Mouse (Mus musculus): Measurements from ENCODE around the gene Sugp1. TPM values are rescaled to one million over a fixed set of nuclear protein-coding genes. Genes with fewer than 3 reads are reported as not detected.

Gene Sugp1
- polyA plus RNA-seq (2014; fragmentation: Nextera tagmentation; extraction: Ambion mirVana) = 34.5 and 35.4 TPM in 2 replicates

DNA sequence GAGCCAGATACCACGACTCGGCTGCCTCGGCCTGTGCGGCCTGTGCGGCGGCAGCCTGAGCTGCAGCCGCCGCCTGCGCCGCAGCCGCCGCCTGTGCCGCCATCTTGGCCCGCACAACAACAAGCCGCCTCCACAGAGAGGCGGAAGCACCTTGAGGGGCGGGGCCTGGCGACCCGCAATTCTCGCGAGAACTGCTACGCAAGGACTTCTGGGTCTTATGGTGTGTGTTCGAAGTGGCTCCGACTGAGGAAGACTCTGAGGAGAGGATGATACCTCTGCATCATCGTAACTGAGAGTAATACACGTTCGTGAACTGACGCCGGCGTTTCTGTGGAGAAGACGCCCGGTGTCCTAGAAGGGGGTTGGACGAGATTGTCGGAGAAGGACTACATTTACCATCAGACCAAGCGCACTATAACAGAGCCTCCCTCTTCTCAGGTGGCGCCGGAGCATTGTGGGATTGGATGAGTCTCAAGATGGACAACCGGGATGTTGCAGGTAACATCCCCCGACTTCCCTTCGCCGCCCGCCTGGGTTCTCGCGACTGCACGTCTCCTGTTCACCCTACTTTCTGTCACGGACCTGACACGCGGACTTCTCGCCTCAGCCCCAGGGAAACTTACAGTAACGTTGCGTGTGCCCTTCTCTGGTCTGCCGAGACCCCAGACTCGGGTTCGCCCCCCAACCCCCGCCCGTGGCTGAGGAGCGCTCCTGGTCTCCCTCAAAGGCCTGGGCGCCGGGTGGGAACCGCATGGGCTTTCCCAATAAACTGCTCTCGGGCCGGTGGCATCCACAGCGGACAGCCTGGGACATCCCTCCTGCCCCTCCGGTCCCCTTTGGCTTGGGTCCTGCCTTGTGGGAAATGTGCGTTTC lies at the start of gene Sugp1, which contains the start of gene Mau2:
Gene Sugp1, plus strand, starts transcription at position 231 of the 873 bp plus-strand sequence.
Gene Mau2, minus strand, starts transcription at position 152 of the 873 bp plus-strand sequence.
- WGBS = under 1% methylated on average over 64 of the region's 65 CpGs

DNA sequence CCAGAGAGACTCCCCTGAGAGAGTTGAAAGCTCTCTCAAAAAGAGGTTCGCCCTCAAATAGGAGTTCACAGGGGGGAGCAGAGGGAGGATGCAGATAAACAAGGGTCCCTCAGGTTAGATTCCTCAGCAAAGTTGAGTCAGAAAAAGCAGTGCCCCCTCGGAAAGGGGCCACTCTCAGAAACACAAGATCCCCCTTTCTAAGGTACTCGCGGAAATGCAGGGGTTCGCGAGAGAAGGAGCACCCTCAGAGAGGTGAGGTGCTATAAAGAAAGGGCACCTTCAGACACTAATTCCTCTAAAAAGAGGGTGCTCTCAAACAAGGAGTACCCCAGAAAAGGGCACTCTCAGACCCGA lies 47.2 kb upstream of the Sugp1 start:
- Histone ChIP-seq H3K36me3 (ENCODE audit: control insufficient read depth, insufficient read depth, low read length) (no peaks in the 10 kb centered on the region), H3K9me3 (ENCODE audit: control insufficient read depth, low read length) (no peaks in the 10 kb centered on the region), H3K4me1 (replicated peaks; ENCODE audit: control insufficient read depth, insufficient read depth, low read length) (no peaks in the 10 kb centered on the region), H3K9ac (ENCODE audit: low read depth, low read length) (peak overlapping the region; percentile 79), H3K27me3 (ENCODE audit: control insufficient read depth, insufficient read depth, low read length) (no peaks in the 10 kb centered on the region), H3K4me3 (ENCODE audit: low read depth, low read length) (peak overlapping the region; percentile 93), H3K27ac (ENCODE audit: low read depth, low read length) (peak overlapping the region; percentile 85), H3K4me2 (replicated peaks; ENCODE audit: low read depth, low read length) (peak overlapping the region; percentile 78)
- ATAC-seq (ENCODE audit: low FRiP score) = no peak
- DNase-seq (ENCODE audit: low spot score) = no peak
- WGBS = 0% methylated on average over 7 of the region's 7 CpGs

More for the DNA sequence above, at the start of gene Sugp1, which contains the start of gene Mau2:
- DNase-seq (ENCODE audit: low spot score) (peak; percentile 97), ATAC-seq (ENCODE audit: low FRiP score) (peak; percentile 98)
- H3K4me2 ChIP-seq (replicated peaks; ENCODE audit: low read depth, low read length) = peak within 1 kb of the TSS; percentile 87
- H3K4me1 ChIP-seq (replicated peaks; ENCODE audit: control insufficient read depth, insufficient read depth, low read length) = peaks cover 9% of the 10 kb centered on the region; the same call in 1 of the 2 replicates
- H3K27me3 ChIP-seq (ENCODE audit: control insufficient read depth, insufficient read depth, low read length) = no peaks in the 10 kb centered on the region
- H3K36me3 ChIP-seq (ENCODE audit: control insufficient read depth, insufficient read depth, low read length) = no peaks in the 10 kb centered on the region
- peak within 1 kb of the TSS; percentile 65; the same call in 1 of the 2 replicates for H3K27ac ChIP-seq (ENCODE audit: low read depth, low read length)
- H3K9ac ChIP-seq (ENCODE audit: low read depth, low read length) = peak within 1 kb of the TSS; percentile 95
- H3K9me3 ChIP-seq (ENCODE audit: control insufficient read depth, low read length) = no peaks in the 10 kb centered on the region
- H3K4me3 ChIP-seq (ENCODE audit: low read depth, low read length) = peak within 1 kb of the TSS; percentile 100

DNA sequence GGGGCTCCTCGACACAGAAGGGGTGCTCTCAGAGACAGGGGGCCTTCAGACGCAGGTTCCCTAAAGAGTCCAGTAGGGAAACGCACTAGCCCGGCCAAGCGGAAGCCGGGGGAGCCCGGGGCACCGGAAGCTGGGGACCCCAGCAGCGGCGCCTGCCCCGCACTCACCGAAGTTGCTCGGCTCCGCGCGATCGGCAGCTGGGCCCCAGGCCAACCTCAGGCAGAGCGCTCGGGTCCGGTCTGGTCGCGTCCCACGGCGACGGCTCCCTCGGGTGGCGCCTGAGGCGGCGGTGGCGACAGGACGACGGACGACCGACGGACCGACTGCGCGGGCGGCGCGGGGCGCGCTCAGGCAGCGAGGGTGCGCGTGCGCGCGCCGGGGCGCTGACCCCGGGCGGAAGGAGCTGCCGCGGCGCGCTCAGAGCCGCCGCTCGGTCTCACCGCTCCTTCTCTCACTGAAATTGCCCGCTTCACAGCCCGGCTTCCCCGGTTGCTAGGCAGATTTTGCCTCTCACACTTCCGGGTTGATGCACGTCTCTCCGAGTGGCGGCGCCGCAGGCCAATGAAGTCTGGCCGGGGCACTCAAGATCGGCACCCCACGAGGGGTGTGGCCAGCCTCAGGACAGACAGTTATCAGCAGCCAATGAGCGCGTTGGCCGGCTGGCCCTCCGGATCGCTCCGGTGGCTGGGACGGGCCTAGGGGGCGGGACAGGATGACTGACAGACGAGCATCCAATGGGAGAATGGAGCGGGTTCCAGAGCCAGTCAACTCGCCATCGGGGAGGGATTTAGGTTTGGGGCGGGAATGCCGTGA lies 46.6 kb upstream of the Sugp1 start, which contains the start of gene Gatad2a:
Gene Gatad2a, minus strand, starts transcription at position 609 of the 813 bp plus-strand sequence.
- H3K36me3 ChIP-seq (ENCODE audit: control insufficient read depth, insufficient read depth, low read length) = no peaks in the 10 kb centered on the region
- ATAC-seq (ENCODE audit: low FRiP score) (peak; percentile 100), DNase-seq (ENCODE audit: low spot score) (peak; percentile 99)
- peak within 1 kb of the TSS; percentile 79 for H3K9ac ChIP-seq (ENCODE audit: low read depth, low read length)
- H3K27me3 ChIP-seq (ENCODE audit: control insufficient read depth, insufficient read depth, low read length) = no peaks in the 10 kb centered on the region
- H3K4me3 ChIP-seq (ENCODE audit: low read depth, low read length) = peak within 1 kb of the TSS; percentile 93
- H3K9me3 ChIP-seq (ENCODE audit: control insufficient read depth, low read length) = no peaks in the 10 kb centered on the region
- peak within 1 kb of the TSS; percentile 93 for H3K4me2 ChIP-seq (replicated peaks; ENCODE audit: low read depth, low read length)
- peak within 1 kb of the TSS; percentile 85 for H3K27ac ChIP-seq (ENCODE audit: low read depth, low read length)
- 0% methylated on average over 65 of the region's 87 CpGs for WGBS
- H3K4me1 ChIP-seq (replicated peaks; ENCODE audit: control insufficient read depth, insufficient read depth, low read length) = no peaks in the 10 kb centered on the region

DNA sequence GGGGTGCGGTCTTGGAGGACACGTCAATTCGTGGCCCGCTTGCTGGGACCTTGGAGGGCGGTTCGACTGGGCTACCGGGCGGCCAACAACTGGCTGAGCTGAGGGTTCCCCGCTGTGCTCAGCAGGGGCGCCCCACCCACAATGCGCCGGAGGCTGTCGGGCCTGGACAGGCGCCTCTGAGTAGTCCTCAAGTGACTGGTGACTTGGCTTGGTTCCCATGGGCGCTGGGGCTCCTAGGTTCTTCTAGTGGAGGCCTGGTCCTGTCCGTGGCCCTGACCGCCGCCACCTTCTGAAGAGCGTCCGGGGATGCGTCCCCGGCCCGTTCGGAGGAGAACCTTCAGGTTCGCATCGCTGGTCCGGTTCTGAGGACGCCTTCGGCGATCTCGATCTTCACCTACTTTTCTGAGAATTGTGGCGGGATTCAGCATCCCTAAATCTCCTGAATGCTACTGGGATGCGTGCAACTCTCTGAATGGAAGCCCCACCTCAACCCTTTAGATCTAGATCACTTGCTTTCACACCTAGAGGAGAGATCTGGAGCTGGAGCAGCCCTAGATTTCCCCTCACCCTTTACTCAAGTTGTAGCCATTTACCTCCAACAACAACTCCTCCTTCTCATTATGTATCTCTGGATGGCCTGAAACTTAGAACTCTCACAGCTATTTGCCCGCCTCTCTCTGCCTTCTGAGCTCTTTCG lies 45.9 kb upstream of the Sugp1 start:
- Histone ChIP-seq H3K4me3 (ENCODE audit: low read depth, low read length) (peak overlapping the region; percentile 52), H3K27ac (ENCODE audit: low read depth, low read length) (no peak overlapping the region), H3K9me3 (ENCODE audit: control insufficient read depth, low read length) (no peaks in the 10 kb centered on the region), H3K9ac (ENCODE audit: low read depth, low read length) (peak overlapping the region; percentile 63), H3K27me3 (ENCODE audit: control insufficient read depth, insufficient read depth, low read length) (no peaks in the 10 kb centered on the region), H3K4me2 (replicated peaks; ENCODE audit: low read depth, low read length) (peak overlapping the region; percentile 93), H3K4me1 (replicated peaks; ENCODE audit: control insufficient read depth, insufficient read depth, low read length) (no peaks in the 10 kb centered on the region), H3K36me3 (ENCODE audit: control insufficient read depth, insufficient read depth, low read length) (no peaks in the 10 kb centered on the region)
- WGBS = 3% methylated on average over 35 of the region's 35 CpGs
- ATAC-seq (ENCODE audit: low FRiP score) (no peak), DNase-seq (ENCODE audit: low spot score) (no peak)

DNA sequence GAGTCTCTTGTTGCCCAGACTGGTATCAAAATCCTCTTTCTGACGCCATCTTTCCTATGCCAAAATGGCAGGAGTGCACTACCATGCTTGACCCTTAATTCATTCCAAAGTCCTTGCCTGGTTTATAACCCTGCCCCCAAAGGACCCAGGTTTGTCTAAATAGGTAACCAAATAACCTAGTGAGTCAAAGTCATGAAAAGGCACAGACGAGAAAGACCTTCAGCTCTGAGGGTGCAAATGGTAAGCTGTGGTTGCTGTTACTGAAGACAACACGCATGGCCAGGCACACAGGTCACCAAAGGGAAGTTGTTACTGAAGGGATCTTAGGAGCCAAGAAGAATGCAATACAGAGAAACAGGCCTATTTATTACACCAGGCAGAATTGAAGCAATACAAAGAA lies 43.9 kb upstream of the Sugp1 start:
- no peak overlapping the region for H3K27ac ChIP-seq (ENCODE audit: low read depth, low read length)
- DNase-seq (ENCODE audit: low spot score) (no peak), ATAC-seq (ENCODE audit: low FRiP score) (no peak)
- H3K9me3 ChIP-seq (ENCODE audit: control insufficient read depth, low read length) = no peaks in the 10 kb centered on the region
- no peak overlapping the region for H3K4me2 ChIP-seq (replicated peaks; ENCODE audit: low read depth, low read length)
- H3K4me3 ChIP-seq (ENCODE audit: low read depth, low read length) = no peak overlapping the region
- H3K36me3 ChIP-seq (ENCODE audit: control insufficient read depth, insufficient read depth, low read length) = no peaks in the 10 kb centered on the region
- H3K9ac ChIP-seq (ENCODE audit: low read depth, low read length) = no peak overlapping the region
- WGBS = 91% methylated on average over 3 of the region's 3 CpGs
- H3K4me1 ChIP-seq (replicated peaks; ENCODE audit: control insufficient read depth, insufficient read depth, low read length) = no peaks in the 10 kb centered on the region
- H3K27me3 ChIP-seq (ENCODE audit: control insufficient read depth, insufficient read depth, low read length) = no peaks in the 10 kb centered on the region

DNA sequence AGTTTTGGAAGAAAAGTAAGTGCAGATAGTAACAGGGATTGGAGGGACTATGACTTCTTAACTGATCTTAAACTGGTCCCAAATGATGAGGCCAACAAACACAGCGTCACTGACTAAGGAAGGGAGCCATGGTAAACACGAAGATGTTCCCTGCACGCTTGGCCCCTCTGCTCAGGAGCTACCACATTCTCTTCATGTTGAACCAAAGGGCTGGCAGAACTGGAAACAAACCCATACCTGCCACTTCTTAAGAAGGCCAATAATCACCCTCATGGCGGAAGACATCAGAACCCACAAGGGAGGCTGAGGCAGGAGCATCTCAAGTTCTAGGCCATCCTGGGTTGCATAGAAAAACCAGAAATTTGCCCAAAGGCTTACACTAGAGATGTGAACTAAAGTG lies 43.4 kb upstream of the Sugp1 start:
- DNase-seq (ENCODE audit: low spot score) (no peak), ATAC-seq (ENCODE audit: low FRiP score) (no peak)
- Histone ChIP-seq H3K4me3 (ENCODE audit: low read depth, low read length) (no peak overlapping the region), H3K9ac (ENCODE audit: low read depth, low read length) (no peak overlapping the region), H3K36me3 (ENCODE audit: control insufficient read depth, insufficient read depth, low read length) (no peaks in the 10 kb centered on the region), H3K4me1 (replicated peaks; ENCODE audit: control insufficient read depth, insufficient read depth, low read length) (no peaks in the 10 kb centered on the region), H3K9me3 (ENCODE audit: control insufficient read depth, low read length) (no peaks in the 10 kb centered on the region), H3K27me3 (ENCODE audit: control insufficient read depth, insufficient read depth, low read length) (no peaks in the 10 kb centered on the region), H3K27ac (ENCODE audit: low read depth, low read length) (no peak overlapping the region), H3K4me2 (replicated peaks; ENCODE audit: low read depth, low read length) (no peak overlapping the region)
- 90% methylated on average over 4 of the region's 4 CpGs for WGBS

- ATAC-seq (ENCODE audit: low FRiP score) = no peak
- no peak overlapping the region for H3K4me3 ChIP-seq (ENCODE audit: low read depth, low read length)
- no peaks in the 10 kb centered on the region for H3K4me1 ChIP-seq (replicated peaks; ENCODE audit: control insufficient read depth, insufficient read depth, low read length)
- H3K9ac ChIP-seq (ENCODE audit: low read depth, low read length) = no peak overlapping the region
- H3K9me3 ChIP-seq (ENCODE audit: control insufficient read depth, low read length) = no peaks in the 10 kb centered on the region
- no peaks in the 10 kb centered on the region for H3K27me3 ChIP-seq (ENCODE audit: control insufficient read depth, insufficient read depth, low read length)
- no peak for DNase-seq (ENCODE audit: low spot score)
- WGBS = 87% methylated on average over 2 of the region's 2 CpGs
- H3K27ac ChIP-seq (ENCODE audit: low read depth, low read length) = no peak overlapping the region
- no peak overlapping the region for H3K4me2 ChIP-seq (replicated peaks; ENCODE audit: low read depth, low read length)
- H3K36me3 ChIP-seq (ENCODE audit: control insufficient read depth, insufficient read depth, low read length) = no peaks in the 10 kb centered on the region
Measured at GRCm38 (mm10) chr8:70000226-70000625, 42.4 kb upstream of the Sugp1 start.

- H3K27me3 ChIP-seq (ENCODE audit: control insufficient read depth, insufficient read depth, low read length) = no peaks in the 10 kb centered on the region
- no peak for ATAC-seq (ENCODE audit: low FRiP score)
- no peaks in the 10 kb centered on the region for H3K4me1 ChIP-seq (replicated peaks; ENCODE audit: control insufficient read depth, insufficient read depth, low read length)
- WGBS = 6% methylated on average over 16 of the region's 16 CpGs
- DNase-seq (ENCODE audit: low spot score) = peak; percentile 56
- H3K4me2 ChIP-seq (replicated peaks; ENCODE audit: low read depth, low read length) = peak overlapping the region; percentile 18; the same call in 1 of the 2 replicates
- no peak overlapping the region for H3K4me3 ChIP-seq (ENCODE audit: low read depth, low read length)
- H3K36me3 ChIP-seq (ENCODE audit: control insufficient read depth, insufficient read depth, low read length) = no peaks in the 10 kb centered on the region
- no peak overlapping the region for H3K27ac ChIP-seq (ENCODE audit: low read depth, low read length)
- no peaks in the 10 kb centered on the region for H3K9me3 ChIP-seq (ENCODE audit: control insufficient read depth, low read length)
- 0 out of 2 replicates have a peak overlapping the region, but pooled peaks have one; percentile 2 for H3K9ac ChIP-seq (ENCODE audit: low read depth, low read length)
Measured at GRCm38 (mm10) chr8:70001176-70001891, 41.3 kb upstream of the Sugp1 start.
